Mouse (Mus musculus): ENCODE data around the gene Ppp2r2c. TPM values are rescaled to one million over a fixed set of nuclear protein-coding genes. Genes with fewer than 3 reads are reported as not detected.

The Ppp2r2c gene
- polyA plus RNA-seq, 1 experiment, result 0.60 TPM

DNA sequence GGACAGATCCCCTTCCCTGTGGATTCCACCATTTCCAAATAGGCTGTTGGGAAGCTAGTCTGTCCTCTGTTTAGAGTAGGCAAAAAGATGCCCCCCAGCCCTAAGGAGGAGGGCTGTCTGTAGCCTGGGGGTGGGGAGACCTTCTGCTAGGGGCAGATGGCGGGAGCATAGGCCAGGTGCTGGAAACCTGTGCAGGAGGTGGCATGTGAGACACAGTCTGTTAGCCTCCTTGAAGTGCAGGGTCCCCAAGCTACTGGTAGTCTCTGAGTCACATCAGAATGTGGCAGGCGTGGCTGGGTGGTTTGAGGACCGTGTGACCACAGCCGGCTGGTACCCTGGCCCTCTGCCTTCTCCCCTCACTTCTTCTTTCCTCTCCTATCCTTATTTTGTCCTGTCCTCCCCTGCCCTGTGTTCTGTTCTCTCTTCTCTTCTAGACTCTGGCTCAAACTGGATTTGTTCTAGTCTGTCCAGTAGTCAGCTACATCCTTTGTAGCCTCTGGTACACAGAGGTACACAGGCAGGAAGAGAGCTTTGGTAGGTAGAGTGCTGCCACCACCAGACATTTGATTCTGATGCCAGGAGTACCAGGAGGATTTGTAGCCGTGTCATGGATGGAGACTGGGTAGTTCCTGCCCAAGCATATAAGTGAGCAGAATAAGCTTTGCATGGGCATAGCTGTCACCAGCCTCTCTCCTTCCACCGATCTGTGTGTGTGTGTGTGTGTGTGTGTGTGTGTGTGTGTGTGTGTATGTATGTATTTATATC, 26.5 kb downstream of the Ppp2r2c start:
- TF ChIP-seq POLR2A (IDR thresholded peaks at IDR 0.05; ENCODE audit: borderline replicate concordance, control insufficient read depth, low read depth, low read length) (no peak), CTCF (IDR thresholded peaks at IDR 0.05; ENCODE audit: control insufficient read depth, insufficient read depth, low read length) (no peak)
- Histone ChIP-seq H3K4me3 (replicated peaks; ENCODE audit: control insufficient read depth, low read depth, low read length) (no peak overlapping the region), H3K27ac (ENCODE audit: control insufficient read depth, insufficient read depth, low read depth, low read length, poor library complexity) (no peak overlapping the region), H3K4me1 (ENCODE audit: control insufficient read depth, insufficient read depth, low read length) (no peaks in the 10 kb centered on the region)
- 72% methylated on average over 6 of the region's 6 CpGs for WGBS

DNA sequence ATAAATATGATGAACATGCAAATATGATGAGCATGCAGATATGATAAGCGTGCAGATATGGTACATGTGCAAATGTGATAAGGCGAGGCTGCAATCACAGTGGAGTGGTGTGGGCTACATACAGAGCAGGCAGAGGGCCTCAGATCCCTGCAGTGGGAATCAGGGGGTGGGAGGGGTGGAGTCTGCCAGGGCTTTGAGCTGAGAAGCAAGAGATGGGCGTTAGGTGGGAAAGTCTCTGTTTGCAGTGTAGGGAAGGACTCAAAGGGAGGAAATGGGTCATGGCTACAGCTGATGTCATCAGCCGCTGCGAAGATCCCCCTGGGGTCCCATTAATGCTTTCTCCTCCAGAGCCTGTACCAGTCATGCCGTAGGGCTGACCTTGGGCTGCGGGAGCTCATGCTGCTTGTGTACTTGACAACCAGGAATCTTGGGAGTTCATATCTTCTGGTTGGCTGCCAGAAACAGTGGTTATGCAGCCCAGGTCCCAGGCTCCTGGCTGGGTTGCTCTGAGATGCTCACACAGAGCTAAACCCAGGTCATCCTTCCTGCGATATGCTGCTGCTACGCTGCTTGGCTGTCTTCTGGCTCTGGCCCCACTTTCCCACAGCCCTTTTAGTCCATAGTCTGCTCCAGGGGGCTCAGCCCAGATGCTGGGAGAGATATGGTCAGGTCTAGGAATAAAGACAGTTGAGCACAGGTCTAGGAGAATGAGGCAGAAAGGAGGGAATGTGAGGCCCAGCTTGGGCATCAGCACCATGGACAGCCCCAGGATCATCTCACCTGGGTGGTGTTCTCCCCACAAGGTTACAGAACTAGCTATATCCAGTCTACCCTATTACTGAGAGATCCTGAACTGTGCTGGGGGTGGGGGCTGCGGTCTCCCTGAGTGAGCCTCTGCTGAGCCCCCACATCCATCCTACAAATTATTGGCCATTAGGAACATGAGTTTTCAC, 27.6 kb downstream of the Ppp2r2c start:
- Histone ChIP-seq H3K4me3 (replicated peaks; ENCODE audit: control insufficient read depth, low read depth, low read length) (no peak overlapping the region), H3K4me1 (ENCODE audit: control insufficient read depth, insufficient read depth, low read length) (no peaks in the 10 kb centered on the region), H3K27ac (ENCODE audit: control insufficient read depth, insufficient read depth, low read depth, low read length, poor library complexity) (no peak overlapping the region)
- WGBS, result 76% methylated on average over 10 of the region's 10 CpGs
- no peak for TF ChIP-seq POLR2A (IDR thresholded peaks at IDR 0.05; ENCODE audit: borderline replicate concordance, control insufficient read depth, low read depth, low read length)
- no peak for TF ChIP-seq CTCF (IDR thresholded peaks at IDR 0.05; ENCODE audit: control insufficient read depth, insufficient read depth, low read length)

DNA sequence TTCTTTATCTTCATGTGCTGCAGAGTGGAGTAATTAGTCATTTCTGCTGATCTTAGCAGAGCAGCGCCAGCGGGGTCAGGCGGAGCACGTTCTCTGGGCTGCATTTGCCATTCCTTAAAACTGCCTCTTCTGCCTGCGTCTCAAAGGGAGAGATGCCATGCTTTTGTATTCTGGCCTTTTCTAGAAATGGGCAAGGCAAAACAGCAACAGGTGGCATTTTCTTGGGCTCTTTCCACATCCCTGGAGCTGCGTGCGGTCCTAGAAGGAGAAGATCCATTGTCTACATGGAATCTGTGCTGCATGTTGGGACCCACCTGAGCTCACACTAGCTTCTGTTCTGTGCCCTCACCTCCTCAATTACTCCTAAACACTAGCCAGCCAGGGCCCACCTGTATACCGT, 29.7 kb downstream of the Ppp2r2c start:
- 82% methylated on average over 8 of the region's 8 CpGs for WGBS
- H3K4me1 ChIP-seq (ENCODE audit: control insufficient read depth, insufficient read depth, low read length), result no peaks in the 10 kb centered on the region
- no peak overlapping the region for H3K27ac ChIP-seq (ENCODE audit: control insufficient read depth, insufficient read depth, low read depth, low read length, poor library complexity)
- H3K4me3 ChIP-seq (replicated peaks; ENCODE audit: control insufficient read depth, low read depth, low read length), result no peak overlapping the region
- TF ChIP-seq POLR2A (IDR thresholded peaks at IDR 0.05; ENCODE audit: borderline replicate concordance, control insufficient read depth, low read depth, low read length) (no peak), CTCF (IDR thresholded peaks at IDR 0.05; ENCODE audit: control insufficient read depth, insufficient read depth, low read length) (no peak)

DNA sequence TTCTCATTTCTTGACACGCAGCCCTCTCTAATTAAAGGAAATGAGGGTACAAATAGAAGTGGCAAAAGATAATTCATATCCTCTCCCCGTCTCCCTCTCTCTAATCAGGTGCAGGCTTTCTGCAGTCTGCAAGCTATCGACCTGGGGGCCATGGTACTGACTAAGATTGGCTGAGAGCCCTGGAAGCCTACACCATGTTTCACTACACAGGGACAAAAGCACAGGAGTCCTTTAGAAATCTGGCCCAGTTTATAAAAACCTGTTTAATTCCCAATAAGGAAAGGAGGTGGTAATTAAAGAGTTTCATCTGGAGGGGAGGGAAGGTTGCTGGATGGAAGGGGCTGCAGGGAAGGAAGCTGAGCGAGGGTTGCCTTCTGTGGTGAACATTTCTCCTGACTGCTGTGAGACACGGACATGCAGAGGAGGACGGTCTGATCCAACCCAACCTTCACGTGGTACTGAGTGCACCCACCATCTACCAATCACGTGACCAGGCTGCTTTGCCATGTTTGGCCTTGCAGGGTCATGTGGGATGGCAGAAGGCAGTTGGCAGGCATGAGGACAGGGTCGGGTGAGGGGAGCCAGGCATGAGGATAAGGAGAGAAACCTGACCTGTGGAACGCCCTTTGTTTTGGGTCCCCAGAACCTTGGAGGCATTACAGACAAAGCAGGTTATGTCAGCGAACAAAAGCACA, 30.2 kb downstream of the Ppp2r2c start:
- TF ChIP-seq POLR2A (IDR thresholded peaks at IDR 0.05; ENCODE audit: borderline replicate concordance, control insufficient read depth, low read depth, low read length) (no peak), CTCF (IDR thresholded peaks at IDR 0.05; ENCODE audit: control insufficient read depth, insufficient read depth, low read length) (no peak)
- no peak overlapping the region for H3K27ac ChIP-seq (ENCODE audit: control insufficient read depth, insufficient read depth, low read depth, low read length, poor library complexity)
- 71% methylated on average over 11 of the region's 11 CpGs for WGBS
- H3K4me1 ChIP-seq (ENCODE audit: control insufficient read depth, insufficient read depth, low read length), result no peaks in the 10 kb centered on the region
- no peak overlapping the region for H3K4me3 ChIP-seq (replicated peaks; ENCODE audit: control insufficient read depth, low read depth, low read length)

DNA sequence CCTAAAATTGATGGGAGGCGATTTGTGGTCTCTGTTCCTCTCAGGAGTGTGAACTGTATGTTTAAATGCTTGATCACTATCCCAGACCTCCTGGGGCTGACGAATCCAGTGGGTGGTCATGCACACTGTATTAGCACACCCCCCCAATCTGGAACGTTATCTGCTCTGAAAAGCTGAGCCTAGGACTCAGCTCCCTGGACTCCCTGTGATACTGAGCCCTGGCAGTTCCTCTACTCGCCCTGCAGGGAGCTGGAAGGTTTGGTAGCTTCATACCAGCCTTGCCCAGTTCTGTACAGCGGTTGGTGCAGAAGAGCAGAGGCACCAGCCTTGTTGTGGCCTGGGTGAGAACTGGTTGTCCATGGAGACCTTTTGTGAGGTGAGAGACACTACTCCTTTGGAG, 31.1 kb downstream of the Ppp2r2c start:
- Histone ChIP-seq H3K27ac (ENCODE audit: control insufficient read depth, insufficient read depth, low read depth, low read length, poor library complexity) (no peak overlapping the region), H3K4me1 (ENCODE audit: control insufficient read depth, insufficient read depth, low read length) (no peaks in the 10 kb centered on the region), H3K4me3 (replicated peaks; ENCODE audit: control insufficient read depth, low read depth, low read length) (no peak overlapping the region)
- WGBS, result 62% methylated on average over 5 of the region's 5 CpGs
- TF ChIP-seq CTCF (IDR thresholded peaks at IDR 0.05; ENCODE audit: control insufficient read depth, insufficient read depth, low read length), result no peak
- TF ChIP-seq POLR2A (IDR thresholded peaks at IDR 0.05; ENCODE audit: borderline replicate concordance, control insufficient read depth, low read depth, low read length), result no peak

- Histone ChIP-seq H3K27ac (ENCODE audit: control insufficient read depth, insufficient read depth, low read depth, low read length, poor library complexity) (no peak overlapping the region), H3K4me3 (replicated peaks; ENCODE audit: control insufficient read depth, low read depth, low read length) (no peak overlapping the region), H3K4me1 (ENCODE audit: control insufficient read depth, insufficient read depth, low read length) (no peaks in the 10 kb centered on the region)
- TF ChIP-seq POLR2A (IDR thresholded peaks at IDR 0.05; ENCODE audit: borderline replicate concordance, control insufficient read depth, low read depth, low read length) (no peak), CTCF (IDR thresholded peaks at IDR 0.05; ENCODE audit: control insufficient read depth, insufficient read depth, low read length) (no peak)
- 58% methylated on average over 6 of the region's 6 CpGs for WGBS
Measured at GRCm38 (mm10) chr5:36900189-36900619, 31.9 kb downstream of the Ppp2r2c start.

- 62% methylated on average over 2 of the region's 2 CpGs for WGBS
Measured at GRCm38 (mm10) chr5:36902807-36903206, 34.5 kb downstream of the Ppp2r2c start.

GRCm38 (mm10) chr5:36904131-36904530, 35.8 kb downstream of the Ppp2r2c start:
- TF ChIP-seq POLR2A (IDR thresholded peaks at IDR 0.05; ENCODE audit: borderline replicate concordance, control insufficient read depth, low read depth, low read length) (no peak), CTCF (IDR thresholded peaks at IDR 0.05; ENCODE audit: control insufficient read depth, insufficient read depth, low read length) (no peak)
- WGBS, result 82% methylated on average over 2 of the region's 2 CpGs
- Histone ChIP-seq H3K27ac (ENCODE audit: control insufficient read depth, insufficient read depth, low read depth, low read length, poor library complexity) (no peak overlapping the region), H3K4me3 (replicated peaks; ENCODE audit: control insufficient read depth, low read depth, low read length) (no peak overlapping the region), H3K4me1 (ENCODE audit: control insufficient read depth, insufficient read depth, low read length) (no peaks in the 10 kb centered on the region)

More at GRCm38 (mm10) chr5:36902807-36903206, 34.5 kb downstream of the Ppp2r2c start:
- TF ChIP-seq POLR2A (IDR thresholded peaks at IDR 0.05; ENCODE audit: borderline replicate concordance, control insufficient read depth, low read depth, low read length) (no peak), CTCF (IDR thresholded peaks at IDR 0.05; ENCODE audit: control insufficient read depth, insufficient read depth, low read length) (no peak)
- Histone ChIP-seq H3K4me1 (ENCODE audit: control insufficient read depth, insufficient read depth, low read length) (no peaks in the 10 kb centered on the region), H3K4me3 (replicated peaks; ENCODE audit: control insufficient read depth, low read depth, low read length) (no peak overlapping the region), H3K27ac (ENCODE audit: control insufficient read depth, insufficient read depth, low read depth, low read length, poor library complexity) (no peak overlapping the region)
